Mouse (Mus musculus): ENCODE measurements around the gene Zfp239. TPM values are rescaled to one million over a fixed set of nuclear protein-coding genes. Genes with fewer than 3 reads are reported as not detected.

The Zfp239 gene
- polyA plus RNA-seq, 1 experiment from 2014 or later: 16.3 TPM

DNA sequence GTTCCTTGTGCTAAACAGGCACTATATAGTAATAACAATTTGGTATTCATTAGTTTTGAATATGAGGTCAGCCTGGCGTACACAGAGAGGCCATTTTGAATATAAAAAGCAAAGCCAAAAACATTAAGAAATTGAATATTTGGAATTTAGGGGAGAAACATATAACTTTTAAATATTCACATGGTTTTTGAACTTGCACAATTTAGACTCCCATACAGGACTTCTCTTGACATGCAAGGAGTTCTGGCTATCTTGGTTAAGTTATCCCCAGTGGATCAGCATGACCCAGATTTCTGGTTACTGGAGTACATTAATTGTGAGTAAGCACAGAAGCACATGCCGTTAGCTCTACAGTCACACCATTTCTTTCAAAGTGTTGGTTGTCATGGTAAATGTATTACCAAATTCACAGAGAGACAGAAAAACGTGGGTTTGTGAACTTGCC is 18.5 kb downstream of the Zfp239 start:
- no peak overlapping the region; the same call in 1 of the 2 replicates for H3K9ac ChIP-seq
- no peaks in the 10 kb centered on the region for H3K36me3 ChIP-seq
- H3K4me1 ChIP-seq: peaks cover 12% of the 10 kb centered on the region
- peak overlapping the region; percentile 68 for H3K4me2 ChIP-seq (replicated peaks)
- H3K9me3 ChIP-seq: no peaks in the 10 kb centered on the region
- no peaks in the 10 kb centered on the region for H3K27me3 ChIP-seq
- H3K4me3 ChIP-seq: peak overlapping the region; percentile 54
- WGBS: 42% methylated on average over 3 of the region's 3 CpGs
- ATAC-seq (ENCODE audit: low FRiP score, low read depth): no peak
- H3K27ac ChIP-seq: peak overlapping the region; percentile 98

DNA sequence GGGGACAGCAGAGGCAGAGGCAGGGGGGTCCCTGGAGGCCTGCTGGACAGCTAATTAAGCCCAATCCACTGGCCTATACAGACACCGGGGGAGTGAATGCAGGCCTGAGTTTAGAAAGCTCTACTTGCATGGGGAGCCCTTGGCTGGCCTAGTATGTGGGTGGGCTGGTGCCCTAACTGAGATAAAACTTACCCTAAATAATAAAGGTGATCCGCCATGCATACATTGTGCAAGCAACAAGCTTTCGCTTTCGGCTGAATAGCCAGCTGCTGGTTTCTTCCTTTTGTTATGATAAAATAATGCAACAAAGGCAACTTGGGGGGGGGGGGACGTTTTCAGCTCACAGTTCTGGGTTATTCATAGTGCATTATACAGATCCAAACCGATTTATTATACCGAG is 19.3 kb downstream of the Zfp239 start:
- H3K4me1 ChIP-seq: peaks cover 12% of the 10 kb centered on the region
- H3K27ac ChIP-seq: peak overlapping the region; percentile 98; the same call in 1 of the 2 replicates
- no peaks in the 10 kb centered on the region for H3K9me3 ChIP-seq
- ATAC-seq (ENCODE audit: low FRiP score, low read depth): no peak
- H3K9ac ChIP-seq: no peak overlapping the region
- H3K27me3 ChIP-seq: no peaks in the 10 kb centered on the region
- 82% methylated on average over 7 of the region's 7 CpGs for WGBS
- H3K4me2 ChIP-seq (replicated peaks): no peak overlapping the region; the same call in 1 of the 2 replicates
- H3K4me3 ChIP-seq: no peak overlapping the region
- H3K36me3 ChIP-seq: no peaks in the 10 kb centered on the region

DNA sequence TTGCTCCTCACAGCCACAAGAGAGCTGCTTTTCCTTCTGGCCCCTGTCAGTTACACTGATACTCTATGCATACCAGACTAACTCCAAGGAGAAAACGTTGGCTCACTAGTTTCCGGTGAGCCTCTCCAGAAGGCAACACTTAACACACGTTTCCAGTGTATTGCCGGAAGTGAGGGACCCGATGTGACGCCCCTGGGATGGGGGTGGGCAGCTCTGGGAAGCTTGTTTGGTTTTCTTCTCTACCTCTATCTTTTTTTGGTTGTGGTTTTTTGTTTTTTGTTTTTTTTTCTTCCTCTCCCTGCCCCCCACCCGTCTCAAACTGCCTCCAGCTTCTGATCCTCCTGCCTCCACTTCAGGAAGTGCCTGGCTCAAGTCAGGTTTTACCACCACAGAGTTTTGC is 20.1 kb downstream of the Zfp239 start:
- H3K9me3 ChIP-seq: no peaks in the 10 kb centered on the region
- H3K27me3 ChIP-seq: no peaks in the 10 kb centered on the region
- H3K27ac ChIP-seq: no peak overlapping the region
- H3K4me3 ChIP-seq: no peak overlapping the region
- H3K36me3 ChIP-seq: no peaks in the 10 kb centered on the region
- H3K4me1 ChIP-seq: peaks cover 12% of the 10 kb centered on the region
- H3K4me2 ChIP-seq (replicated peaks): no peak overlapping the region
- no peak for ATAC-seq (ENCODE audit: low FRiP score, low read depth)
- 77% methylated on average over 7 of the region's 7 CpGs for WGBS
- H3K9ac ChIP-seq: no peak overlapping the region

DNA sequence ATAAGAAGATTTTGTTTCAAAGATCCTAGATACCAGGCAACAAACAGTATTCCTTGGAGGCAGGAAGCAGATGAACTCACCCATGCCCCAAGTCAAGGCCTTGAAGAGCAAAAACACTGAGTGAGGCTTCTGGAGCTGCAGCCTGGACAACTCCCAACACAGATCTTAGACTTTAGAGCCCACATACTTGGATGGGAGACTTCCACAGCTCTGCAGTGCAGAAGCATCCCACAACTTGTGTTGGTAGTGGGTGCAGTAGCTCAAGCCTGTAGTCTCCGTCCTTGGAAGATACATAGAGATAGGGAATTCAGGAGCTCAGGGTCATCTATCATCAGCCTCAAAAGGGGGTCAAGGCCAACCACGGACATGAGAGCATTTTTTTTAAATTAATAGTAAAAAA is 24.0 kb downstream of the Zfp239 start:
- WGBS: 75% methylated on average over 2 of the region's 2 CpGs
- Histone ChIP-seq H3K4me1 (peaks cover 3% of the 10 kb centered on the region), H3K4me3 (no peak overlapping the region), H3K4me2 (replicated peaks) (no peak overlapping the region), H3K9ac (no peak overlapping the region), H3K9me3 (no peaks in the 10 kb centered on the region), H3K27me3 (no peaks in the 10 kb centered on the region), H3K27ac (no peak overlapping the region), H3K36me3 (no peaks in the 10 kb centered on the region)
- no peak for ATAC-seq (ENCODE audit: low FRiP score, low read depth)

DNA sequence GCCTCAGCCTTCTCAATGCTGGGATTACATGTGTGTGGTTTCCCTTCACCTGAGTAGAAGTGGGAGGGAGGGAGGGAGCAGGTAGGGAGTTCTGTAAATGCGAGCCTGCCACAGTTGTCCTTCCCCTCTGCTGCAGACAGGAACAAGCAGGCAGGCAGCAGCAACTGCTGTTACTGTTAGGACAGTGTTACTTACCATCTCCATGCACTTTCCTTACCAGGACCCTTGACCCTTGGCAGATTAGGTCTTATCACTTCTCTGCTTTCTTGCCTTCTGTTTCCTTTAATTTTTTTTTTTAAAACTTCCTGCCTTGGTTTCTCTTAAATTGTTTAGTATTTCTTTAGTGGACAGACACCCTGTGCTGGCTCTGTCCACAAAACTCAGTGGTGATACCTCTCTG is 26.1 kb downstream of the Zfp239 start:
- Histone ChIP-seq H3K4me2 (replicated peaks) (no peak overlapping the region), H3K4me1 (no peaks in the 10 kb centered on the region), H3K9me3 (no peaks in the 10 kb centered on the region), H3K27ac (no peak overlapping the region), H3K4me3 (no peak overlapping the region), H3K36me3 (no peaks in the 10 kb centered on the region), H3K27me3 (no peaks in the 10 kb centered on the region), H3K9ac (no peak overlapping the region)
- no peak for ATAC-seq (ENCODE audit: low FRiP score, low read depth)
- WGBS: 47% methylated on average over 1 of the region's 1 CpGs

DNA sequence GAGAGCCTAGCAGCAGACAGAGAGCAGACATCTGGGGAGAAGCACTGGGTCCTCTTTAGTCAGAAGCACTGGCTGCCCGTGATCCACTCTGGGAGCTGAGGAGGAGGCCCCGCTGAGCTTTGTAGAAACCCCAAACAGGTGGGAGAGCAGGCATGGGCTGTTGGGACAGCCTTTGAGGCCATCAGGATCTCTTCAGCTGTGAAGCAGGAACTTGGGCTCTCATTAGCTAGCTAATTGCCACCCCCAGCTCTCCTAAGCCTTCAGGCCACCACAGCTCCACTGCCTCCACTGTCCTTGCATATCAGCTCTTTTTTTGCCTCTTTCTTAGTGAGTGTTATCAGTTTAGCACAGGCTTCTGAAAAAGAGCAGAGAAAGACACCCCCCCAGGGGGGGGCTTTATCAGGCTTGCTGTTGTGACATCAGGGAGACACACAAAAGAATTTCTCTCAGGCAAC is 26.8 kb downstream of the Zfp239 start:
- Histone ChIP-seq H3K4me1 (no peaks in the 10 kb centered on the region), H3K36me3 (no peaks in the 10 kb centered on the region), H3K4me2 (replicated peaks) (no peak overlapping the region), H3K9me3 (no peaks in the 10 kb centered on the region), H3K27me3 (no peaks in the 10 kb centered on the region), H3K27ac (no peak overlapping the region), H3K4me3 (no peak overlapping the region), H3K9ac (peak overlapping the region; percentile 14; the same call in 1 of the 2 replicates)
- 47% methylated on average over 2 of the region's 2 CpGs for whole genome bisulfite sequencing
- no peak for ATAC-seq (ENCODE audit: low FRiP score, low read depth)

DNA sequence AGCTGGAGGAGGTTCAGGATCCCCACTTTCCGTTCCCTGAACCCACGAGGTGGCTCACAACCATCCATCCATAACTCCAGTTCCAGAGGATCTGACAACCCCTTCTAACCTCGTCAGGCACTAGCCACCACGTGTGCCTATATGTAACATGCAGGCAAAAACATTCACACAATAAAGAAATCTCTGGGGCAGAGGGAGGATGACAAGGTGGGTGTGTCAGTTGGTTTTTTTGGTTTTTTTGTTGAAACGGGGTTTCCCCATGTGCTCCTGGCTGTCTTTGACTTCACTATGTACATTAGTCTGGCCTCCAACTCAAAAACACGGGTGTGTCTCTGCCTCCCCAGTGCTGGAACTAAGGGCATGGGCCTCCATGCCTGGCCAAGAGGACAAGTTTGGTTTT is 28.4 kb downstream of the Zfp239 start:
- ATAC-seq (ENCODE audit: low FRiP score, low read depth): no peak

DNA sequence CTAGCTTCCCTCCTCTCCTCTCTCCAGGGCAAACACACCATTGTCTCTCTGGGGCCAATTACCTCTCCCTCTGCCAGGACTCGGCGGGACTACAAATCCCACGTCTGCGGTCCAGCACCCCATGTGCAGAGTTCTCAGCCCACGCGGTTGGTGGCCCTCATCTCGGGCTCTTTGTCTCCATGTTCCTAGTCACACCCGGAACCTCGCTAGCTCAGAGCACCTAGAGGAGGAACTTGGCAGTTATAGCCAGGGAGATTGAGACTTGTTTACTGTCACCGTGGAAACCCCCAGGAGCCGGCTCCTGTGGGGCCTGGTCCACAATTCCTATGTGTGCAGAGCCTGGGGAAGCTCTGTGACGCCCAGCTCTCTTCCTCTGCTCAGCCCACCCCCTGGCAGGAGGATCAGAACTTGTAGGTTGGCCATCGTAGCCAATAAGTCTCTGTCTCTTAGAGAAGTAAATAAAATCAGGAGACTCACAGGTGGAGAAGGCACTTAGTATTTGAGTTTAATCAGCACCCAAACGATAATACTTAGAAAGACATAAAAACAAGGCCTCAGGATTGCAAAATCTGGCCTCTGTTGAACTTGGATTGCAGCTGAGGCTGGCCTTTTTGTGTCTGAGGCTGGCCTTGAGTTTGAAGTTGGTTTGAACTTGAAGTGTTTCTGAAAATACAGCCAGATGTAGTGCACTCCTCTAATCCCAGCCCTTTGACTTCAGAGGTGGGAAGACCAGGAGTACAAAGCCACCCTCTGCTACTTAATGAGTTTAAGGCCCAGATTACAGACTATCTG is 29.7 kb downstream of the Zfp239 start:
- Histone ChIP-seq H3K9ac (no peak overlapping the region), H3K4me1 (no peaks in the 10 kb centered on the region), H3K27me3 (no peaks in the 10 kb centered on the region), H3K4me3 (no peak overlapping the region), H3K36me3 (no peaks in the 10 kb centered on the region), H3K4me2 (replicated peaks) (no peak overlapping the region), H3K27ac (no peak overlapping the region), H3K9me3 (no peaks in the 10 kb centered on the region)
- no peak for ATAC-seq (ENCODE audit: low FRiP score, low read depth)
- WGBS: 62% methylated on average over 14 of the region's 14 CpGs

More for the DNA sequence above, 28.4 kb downstream of the Zfp239 start:
- H3K36me3 ChIP-seq: no peaks in the 10 kb centered on the region
- no peak overlapping the region for H3K27ac ChIP-seq
- H3K9ac ChIP-seq: no peak overlapping the region
- no peaks in the 10 kb centered on the region for H3K27me3 ChIP-seq
- no peaks in the 10 kb centered on the region for H3K4me1 ChIP-seq
- no peaks in the 10 kb centered on the region for H3K9me3 ChIP-seq
- WGBS: 81% methylated on average over 6 of the region's 6 CpGs
- H3K4me2 ChIP-seq (replicated peaks): no peak overlapping the region
- H3K4me3 ChIP-seq: no peak overlapping the region

DNA sequence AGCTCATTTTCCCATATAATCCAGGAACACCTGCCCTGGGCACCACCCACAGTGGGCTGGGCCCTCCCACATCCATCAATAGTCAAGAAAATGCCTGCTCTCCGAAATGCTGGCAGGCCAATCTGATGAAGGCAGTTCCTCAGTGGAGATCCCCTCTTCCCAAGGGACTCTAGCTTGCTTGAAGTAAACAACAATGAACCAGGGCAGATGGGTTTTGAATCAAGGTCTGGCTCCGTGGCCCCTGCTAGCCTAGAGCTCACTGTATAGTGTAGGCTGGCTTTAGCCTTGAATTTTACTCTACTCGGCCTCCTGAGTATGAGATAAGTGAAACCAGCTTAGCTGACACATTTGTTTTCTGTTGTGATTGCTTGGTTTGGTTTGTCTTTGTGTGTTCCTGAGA is 30.5 kb downstream of the Zfp239 start:
- no peak overlapping the region for H3K4me3 ChIP-seq
- H3K27me3 ChIP-seq: no peaks in the 10 kb centered on the region
- WGBS: 53% methylated on average over 3 of the region's 3 CpGs
- no peak overlapping the region for H3K9ac ChIP-seq
- H3K4me2 ChIP-seq (replicated peaks): no peak overlapping the region
- no peaks in the 10 kb centered on the region for H3K4me1 ChIP-seq
- no peaks in the 10 kb centered on the region for H3K9me3 ChIP-seq
- no peak overlapping the region for H3K27ac ChIP-seq
- no peaks in the 10 kb centered on the region for H3K36me3 ChIP-seq
- ATAC-seq (ENCODE audit: low FRiP score, low read depth): no peak

DNA sequence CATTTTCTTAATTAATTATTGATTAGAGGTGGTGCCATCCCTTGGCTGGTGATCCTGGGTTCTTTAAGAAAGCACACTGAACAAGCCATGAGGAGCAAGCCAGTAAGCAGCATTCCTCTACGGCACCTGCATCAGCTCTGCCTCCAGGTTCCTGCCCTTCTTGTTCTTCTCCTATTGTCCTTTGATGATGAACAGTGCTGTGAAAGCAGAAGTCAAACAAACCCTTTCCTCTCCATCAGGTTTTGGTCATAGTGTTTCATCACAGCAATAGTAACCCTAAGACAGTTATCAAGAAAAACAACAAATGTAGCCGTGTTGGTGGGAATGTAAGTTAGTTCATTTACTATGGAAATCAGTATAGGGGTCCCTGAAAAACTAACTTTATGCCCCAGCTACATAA is 31.5 kb downstream of the Zfp239 start:
- no peak overlapping the region for H3K27ac ChIP-seq
- no peak overlapping the region for H3K9ac ChIP-seq
- H3K4me3 ChIP-seq: no peak overlapping the region
- WGBS: 95% methylated on average over 2 of the region's 2 CpGs
- no peaks in the 10 kb centered on the region for H3K9me3 ChIP-seq
- no peaks in the 10 kb centered on the region for H3K27me3 ChIP-seq
- H3K36me3 ChIP-seq: no peaks in the 10 kb centered on the region
- no peak for ATAC-seq (ENCODE audit: low FRiP score, low read depth)
- no peak overlapping the region for H3K4me2 ChIP-seq (replicated peaks)
- no peaks in the 10 kb centered on the region for H3K4me1 ChIP-seq

DNA sequence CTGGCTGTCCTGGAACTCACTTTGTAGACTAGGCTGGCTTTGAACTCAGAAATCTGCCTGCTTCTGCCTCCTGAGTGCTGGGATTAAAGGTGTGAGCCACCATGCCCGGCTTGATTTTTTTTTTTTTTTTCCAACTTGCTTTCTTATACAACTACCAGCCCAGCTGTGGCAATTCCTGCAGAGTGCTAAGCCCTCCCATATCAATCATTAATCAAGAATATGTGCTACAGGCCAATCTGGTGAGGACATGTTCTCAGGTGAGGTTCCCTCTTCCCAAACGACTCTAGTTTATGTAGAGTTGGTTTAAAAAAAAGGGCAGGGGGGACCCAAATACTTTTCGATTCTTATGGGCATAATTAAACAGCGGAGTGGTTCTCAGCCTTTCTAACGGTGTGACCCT is 35.9 kb downstream of the Zfp239 start:
- H3K4me2 ChIP-seq (replicated peaks): no peak overlapping the region
- no peaks in the 10 kb centered on the region for H3K4me1 ChIP-seq
- no peaks in the 10 kb centered on the region for H3K27me3 ChIP-seq
- 51% methylated on average over 5 of the region's 5 CpGs for WGBS
- H3K9me3 ChIP-seq: no peaks in the 10 kb centered on the region
- no peak overlapping the region for H3K4me3 ChIP-seq
- H3K9ac ChIP-seq: no peak overlapping the region
- no peak overlapping the region for H3K27ac ChIP-seq
- no peaks in the 10 kb centered on the region for H3K36me3 ChIP-seq
- no peak for ATAC-seq (ENCODE audit: low FRiP score, low read depth)

DNA sequence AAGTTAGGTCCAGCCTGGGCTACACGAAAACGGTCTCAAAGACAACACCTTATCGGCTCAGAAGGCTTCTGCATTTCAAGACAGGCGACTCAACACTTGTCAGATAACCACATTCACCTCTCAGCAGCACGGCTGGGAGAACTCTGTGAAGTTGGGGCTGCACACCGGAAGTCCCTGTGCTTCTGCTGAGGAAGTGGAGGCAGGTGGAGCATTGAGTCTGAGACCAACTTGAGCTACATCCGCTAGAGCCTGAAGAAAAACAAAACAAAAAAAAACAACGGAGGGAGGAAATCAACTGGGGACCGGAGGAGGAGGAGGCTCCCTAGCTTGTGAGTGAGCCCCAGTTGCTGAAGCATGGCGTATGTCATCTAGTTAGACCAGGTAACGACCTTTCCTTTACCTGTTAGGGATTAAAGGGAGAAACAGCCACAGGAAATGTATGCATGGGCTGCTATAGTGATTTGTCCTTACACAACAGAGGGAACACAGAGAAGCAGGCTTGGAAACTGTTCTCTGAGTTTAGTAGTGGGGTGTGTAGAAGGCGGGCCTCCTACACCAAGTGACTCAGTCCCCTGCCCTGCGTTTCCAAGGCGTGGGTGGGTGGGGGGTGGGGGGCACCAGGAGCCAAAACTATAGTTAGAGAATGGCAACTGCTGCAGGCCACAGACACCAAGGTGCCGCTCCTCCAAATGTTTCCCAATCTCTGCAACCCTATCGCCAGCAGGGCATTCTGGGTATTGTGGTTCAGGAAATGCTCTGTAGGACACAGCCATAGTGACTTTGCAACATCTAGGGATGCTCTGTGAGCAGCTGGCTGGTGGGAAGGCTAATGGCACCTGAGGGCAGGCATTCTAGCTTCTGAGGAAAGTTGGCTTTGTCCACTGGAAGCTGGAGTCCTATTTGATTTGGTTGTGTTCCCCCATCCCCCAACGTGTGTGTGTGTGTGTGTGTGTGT is 38.5 kb downstream of the Zfp239 start, which contains the start of gene Hnrnpf:
Gene Hnrnpf, plus strand, starts transcription at position 199 of the 955 bp plus-strand sequence.
- H3K9ac ChIP-seq: no peak within 1 kb of the TSS
- H3K4me2 ChIP-seq (replicated peaks): no peak within 1 kb of the TSS
- no peaks in the 10 kb centered on the region for H3K9me3 ChIP-seq
- WGBS: 72% methylated on average over 17 of the region's 17 CpGs
- peaks cover 3% of the 10 kb centered on the region for H3K4me1 ChIP-seq
- no peak within 1 kb of the TSS for H3K27ac ChIP-seq
- no peak within 1 kb of the TSS for H3K4me3 ChIP-seq
- no peaks in the 10 kb centered on the region for H3K27me3 ChIP-seq
- no peak for ATAC-seq (ENCODE audit: low FRiP score, low read depth)
- no peaks in the 10 kb centered on the region for H3K36me3 ChIP-seq

Data from limb, embryonic 13.5 days (tissue).